ENCODE assay signal across 8 mouse cellular contexts in genomic region chr3:31790342-31790970, GRCm38 (mm10).
A peak's percentile ranks its signal among the peaks of the same experiment; 100 is the strongest.
DNase-seq lines count a peak whose midpoint lies in the region; ATAC-seq and TF ChIP-seq lines count a peak whose summit lies in the region.

No protein-coding gene starts in this region.

- no peak for ATAC-seq in intestine, embryonic 14.5 days (replicated peaks; ENCODE audit: low FRiP score, low TSS enrichment, low read depth)
- no peak for ATAC-seq in intestine, embryonic 15.5 days
- peak; percentile 30; the same call in 1 of the 2 replicates for ATAC-seq in embryonic facial prominence, embryonic 14.5 days (ENCODE audit: low read depth)

- H3K27me3 ChIP-seq in intestine, embryonic 14.5 days (replicated peaks; ENCODE audit: control insufficient read depth, insufficient read depth, low read length), result no peaks in the 10 kb centered on the region
- H3K27me3 ChIP-seq in intestine, embryonic 15.5 days (replicated peaks), result no peaks in the 10 kb centered on the region
- no peaks in the 10 kb centered on the region for H3K27me3 ChIP-seq in embryonic facial prominence, embryonic 14.5 days (replicated peaks; ENCODE audit: control insufficient read depth, insufficient read depth, low read length)

- no peaks in the 10 kb centered on the region for H3K9me3 ChIP-seq in intestine, embryonic 14.5 days (ENCODE audit: control insufficient read depth, low read length)
- no peaks in the 10 kb centered on the region for H3K9me3 ChIP-seq in intestine, embryonic 15.5 days
- H3K9me3 ChIP-seq in embryonic facial prominence, embryonic 14.5 days (ENCODE audit: control insufficient read depth, low read length), result no peaks in the 10 kb centered on the region

- H3K9ac ChIP-seq in intestine, embryonic 14.5 days (ENCODE audit: low read length), result no peak overlapping the region
- H3K9ac ChIP-seq in intestine, embryonic 15.5 days, result no peak overlapping the region
- H3K9ac ChIP-seq in embryonic facial prominence, embryonic 14.5 days (ENCODE audit: low read depth, low read length), result no peak overlapping the region

- peak; percentile 14; the same call in 1 of the 2 replicates for TF ChIP-seq CTCF in lung, adult 2 months (IDR thresholded peaks at IDR 0.05; ENCODE audit: insufficient read depth, low read length)

- H3K4me3 ChIP-seq in intestine, embryonic 14.5 days (ENCODE audit: low read depth, low read length), result no peak overlapping the region
- no peak overlapping the region for H3K4me3 ChIP-seq in intestine, embryonic 15.5 days (replicated peaks)
- no peak overlapping the region for H3K4me3 ChIP-seq in embryonic facial prominence, embryonic 14.5 days (ENCODE audit: low read depth, low read length)
- H3K4me3 ChIP-seq in lung, adult 2 months (replicated peaks; ENCODE audit: extremely low read depth, low read depth, low read length), result no peak overlapping the region

- H3K27ac ChIP-seq in intestine, embryonic 14.5 days (ENCODE audit: low read depth), result no peak overlapping the region
- no peak overlapping the region for H3K27ac ChIP-seq in intestine, embryonic 15.5 days
- no peak overlapping the region for H3K27ac ChIP-seq in embryonic facial prominence, embryonic 14.5 days (replicated peaks; ENCODE audit: low read depth, low read length)

- H3K36me3 ChIP-seq in intestine, embryonic 14.5 days (ENCODE audit: control insufficient read depth, insufficient read depth, low read length), result no peaks in the 10 kb centered on the region
- H3K36me3 ChIP-seq in intestine, embryonic 15.5 days, result no peaks in the 10 kb centered on the region
- no peaks in the 10 kb centered on the region for H3K36me3 ChIP-seq in embryonic facial prominence, embryonic 14.5 days (ENCODE audit: control insufficient read depth, insufficient read depth, low read length)

- H3K4me1 ChIP-seq in intestine, embryonic 14.5 days (replicated peaks; ENCODE audit: control insufficient read depth, insufficient read depth, low read length), result no peaks in the 10 kb centered on the region
- H3K4me1 ChIP-seq in intestine, embryonic 15.5 days (replicated peaks), result no peaks in the 10 kb centered on the region
- H3K4me1 ChIP-seq in embryonic facial prominence, embryonic 14.5 days (ENCODE audit: control insufficient read depth, insufficient read depth, low read length), result no peaks in the 10 kb centered on the region
- H3K4me1 ChIP-seq in lung, adult 2 months (ENCODE audit: control insufficient read depth, insufficient read depth, low read length), result no peaks in the 10 kb centered on the region

- 14% methylated on average over 4 of the region's 4 CpGs for WGBS in intestine, embryonic 14.5 days
- WGBS in intestine, embryonic 15.5 days, result 18% methylated on average over 4 of the region's 4 CpGs
- WGBS in embryonic facial prominence, embryonic 14.5 days, result 20% methylated on average over 4 of the region's 4 CpGs
- WGBS in lung, adult 2 months, result 25% methylated on average over 4 of the region's 4 CpGs

- TF ChIP-seq POLR2A in lung, adult 2 months (IDR thresholded peaks at IDR 0.05; ENCODE audit: borderline replicate concordance, extremely low read depth, low read depth, low read length), result no peak

- DNase-seq in intestine, embryonic 14.5 days (ENCODE audit: low spot score), result peak; percentile 56
- DNase-seq in adrenal gland, adult 2 months, result peak; percentile 8
- DNase-seq in embryonic facial prominence, embryonic 14.5 days (ENCODE audit: low spot score), result peak; percentile 42
- peak; percentile 11 to 28 for DNase-seq in kidney, adult 8-10 months
- peak; percentile 5 for DNase-seq in lung, adult 2 months
- DNase-seq in right cerebral cortex, adult 2 months (ENCODE audit: low spot score in 2 of 2), result peak; percentile 53 to 73
- DNase-seq in thymus, postnatal 10 days (ENCODE audit: low spot score in 2 of 2), result no peak

- no peak overlapping the region for H3K4me2 ChIP-seq in intestine, embryonic 14.5 days (ENCODE audit: low read length)
- H3K4me2 ChIP-seq in intestine, embryonic 15.5 days (replicated peaks), result no peak overlapping the region
- H3K4me2 ChIP-seq in embryonic facial prominence, embryonic 14.5 days (ENCODE audit: low read depth, low read length), result no peak overlapping the region

Comparison
In these comparisons a context has a peak if more than half of its experiments do, and no peak if none do; other contexts are left out.
1. DNase-seq: peak in intestine, embryonic 14.5 days (single experiment), adrenal gland, adult 2 months (single experiment), embryonic facial prominence, embryonic 14.5 days (single experiment), kidney, adult 8-10 months (2 of 2), lung, adult 2 months (single experiment) and right cerebral cortex, adult 2 months (2 of 2); none in thymus, postnatal 10 days (0 of 2).